Mouse (Mus musculus) thymus, adult 2 months (tissue): ENCODE measurements around the gene Ccdc34. TPM values are rescaled to one million over a fixed set of nuclear protein-coding genes. Genes with fewer than 3 reads are reported as not detected.

Experiments
- DNase-seq: peaks from one replicate; pipeline ENCODE4 v3.0.0; 2021
- H3K27ac ChIP-seq: fragments of 200-500 bp; 2 replicates; pipeline ENCODE4 v1.5.1; 2012; ENCODE audit warnings: low read length, control low read depth; ENCODE audit not compliant: control insufficient read depth, insufficient read depth
- H3K27me3 ChIP-seq: fragments of 200-500 bp; 2 replicates; pipeline ENCODE4 v1.6.1; 2012; ENCODE audit warnings: mild to moderate bottlenecking, low read length, moderate library complexity, mixed read lengths; ENCODE audit not compliant: control insufficient read depth, insufficient read depth
- H3K36me3 ChIP-seq: fragments of 200-500 bp; 2 replicates; pipeline ENCODE4 v1.6.1; 2012; ENCODE audit warnings: mild to moderate bottlenecking, low read length, moderate library complexity; ENCODE audit not compliant: control insufficient read depth, insufficient read depth
- H3K4me1 ChIP-seq: fragments of 200-500 bp; replicated peaks from 2 replicates; pipeline ENCODE4 v1.6.1; 2012; ENCODE audit warnings: low read length; ENCODE audit not compliant: control insufficient read depth, insufficient read depth
- H3K4me3 ChIP-seq: fragments of 200-500 bp; 2 replicates; pipeline ENCODE4 v1.5.1; 2012; ENCODE audit warnings: mild to moderate bottlenecking, low read length, control low read depth, moderate library complexity; ENCODE audit not compliant: control insufficient read depth, insufficient read depth
- CTCF ChIP-seq: fragments of 200-500 bp; IDR thresholded peaks from 2 replicates; pipeline ENCODE4 v1.5.1; 2012; ENCODE audit warnings: mild to moderate bottlenecking, control low read depth, low read length, moderate library complexity, borderline replicate concordance; ENCODE audit not compliant: control insufficient read depth, poor library complexity, insufficient read depth; ENCODE audit errors: extremely low read depth
- POLR2A ChIP-seq: fragments of 200-500 bp; IDR thresholded peaks from 2 replicates; pipeline ENCODE4 v1.6.1; 2012; ENCODE audit warnings: mild to moderate bottlenecking, low read length, control low read depth, moderate library complexity; ENCODE audit not compliant: control insufficient read depth, poor library complexity, insufficient read depth; ENCODE audit errors: extremely low read depth
- WGBS: fragments of 180-500 bp; shearing (Covaris S2); methylation state at CpG from one replicate; pipeline ENCODE4 v1.1.7; 2018; 5-methylcytosine and 5-hydroxymethylcytosine counted together
- polyA plus RNA-seq: library from polyadenylated mRNA; depleted of rRNA; stranded (reverse); fragments of >200 nt; gene quantifications from 2 replicates; pipeline ENCODE4 v1.2.3, GENCODE M21; 2012

Gene Ccdc34
- polyA plus RNA-seq, 1 experiment, result 17.8 TPM

DNA sequence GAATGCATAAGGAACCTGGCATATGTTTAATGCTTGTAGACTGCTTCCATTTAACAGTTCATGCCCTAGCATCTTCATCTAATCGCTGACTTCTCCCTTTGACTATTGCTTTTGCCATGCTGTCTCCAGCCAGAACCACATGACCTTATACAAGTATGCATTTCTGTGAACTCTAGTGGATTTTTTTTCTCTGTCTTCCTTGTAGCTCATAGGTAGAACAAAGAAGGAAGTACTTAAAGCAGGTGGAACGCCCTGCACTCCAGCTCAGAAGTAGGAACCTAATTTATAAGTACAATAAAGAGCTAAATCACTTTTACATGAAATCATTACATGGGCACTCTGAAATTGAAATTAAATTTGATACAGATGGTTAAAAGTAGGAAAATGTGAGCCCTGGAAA lies 65.4 kb downstream of the Ccdc34 start:
- Histone ChIP-seq H3K4me1 (no peaks in the 10 kb centered on the region), H3K36me3 (no peaks in the 10 kb centered on the region), H3K27me3 (no peaks in the 10 kb centered on the region), H3K27ac (no peak overlapping the region), H3K4me3 (no peak overlapping the region)
- 59% methylated on average over 2 of the region's 2 CpGs for WGBS
- TF ChIP-seq CTCF (no peak), POLR2A (no peak)
- no peak for DNase-seq

- no peak overlapping the region for H3K27ac ChIP-seq
- H3K27me3 ChIP-seq, result no peaks in the 10 kb centered on the region
- H3K4me1 ChIP-seq, result no peaks in the 10 kb centered on the region
- TF ChIP-seq CTCF (no peak), POLR2A (no peak)
- H3K36me3 ChIP-seq, result no peaks in the 10 kb centered on the region
- no peak for DNase-seq
- no peak overlapping the region for H3K4me3 ChIP-seq
- 84% methylated on average over 3 of the region's 3 CpGs for WGBS
Measured at GRCm38 (mm10) chr2:110085701-110086143, 68.1 kb downstream of the Ccdc34 start.

DNA sequence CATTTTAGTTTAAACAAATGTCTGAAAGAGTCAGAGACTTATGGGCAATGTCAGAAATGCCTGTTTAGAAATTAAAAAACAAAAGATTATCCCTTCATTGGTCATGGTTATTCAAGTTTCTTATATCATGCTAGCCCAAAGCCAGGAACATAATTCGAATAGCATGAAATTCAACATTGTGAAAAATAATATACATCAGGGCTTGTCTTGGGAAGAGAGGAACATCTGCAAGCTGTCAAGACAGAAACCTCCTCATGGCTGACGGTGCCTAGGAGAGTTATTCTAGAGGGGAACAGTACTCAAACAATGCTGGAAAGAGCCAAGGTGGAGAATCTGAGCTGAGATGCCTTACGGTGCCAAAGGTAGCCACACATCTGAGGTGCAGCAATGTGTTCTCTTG lies 96.5 kb downstream of the Ccdc34 start:
- no peaks in the 10 kb centered on the region for H3K4me1 ChIP-seq
- H3K27ac ChIP-seq, result no peak overlapping the region
- DNase-seq, result no peak
- H3K4me3 ChIP-seq, result no peak overlapping the region
- H3K36me3 ChIP-seq, result no peaks in the 10 kb centered on the region
- H3K27me3 ChIP-seq, result no peaks in the 10 kb centered on the region
- no peak for TF ChIP-seq POLR2A
- no peak for TF ChIP-seq CTCF
- WGBS, result 90% methylated on average over 3 of the region's 3 CpGs

- no peak for DNase-seq
- TF ChIP-seq CTCF (no peak), POLR2A (no peak)
- Histone ChIP-seq H3K27ac (no peak overlapping the region), H3K4me1 (no peaks in the 10 kb centered on the region), H3K36me3 (no peaks in the 10 kb centered on the region), H3K27me3 (no peaks in the 10 kb centered on the region), H3K4me3 (no peak overlapping the region)
- WGBS, result 89% methylated on average over 2 of the region's 2 CpGs
Measured at GRCm38 (mm10) chr2:110129396-110129795, 111.8 kb downstream of the Ccdc34 start.

DNA sequence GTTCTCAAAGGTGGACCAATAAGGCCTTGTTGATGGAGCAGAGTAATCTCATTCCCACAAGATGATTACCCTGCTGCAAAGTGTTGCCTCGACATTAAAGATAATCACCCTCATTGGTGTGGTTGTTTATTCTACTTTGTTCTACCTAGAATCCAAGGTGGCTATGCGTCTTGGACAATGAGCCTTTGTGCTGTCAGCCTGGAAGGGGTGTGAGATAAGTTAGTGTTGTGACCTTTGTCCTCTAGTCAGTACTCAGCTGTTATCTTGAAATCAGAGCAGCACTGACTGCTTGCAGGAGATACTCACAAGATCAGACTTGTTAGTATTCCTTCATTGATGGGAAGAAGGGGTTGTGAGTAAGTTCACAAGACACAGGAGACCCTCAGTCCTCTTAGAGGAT lies 114.0 kb downstream of the Ccdc34 start:
- 17% methylated on average over 2 of the region's 2 CpGs for WGBS
- Histone ChIP-seq H3K4me3 (no peak overlapping the region), H3K27ac (no peak overlapping the region), H3K27me3 (no peaks in the 10 kb centered on the region), H3K36me3 (no peaks in the 10 kb centered on the region), H3K4me1 (no peaks in the 10 kb centered on the region)
- DNase-seq, result no peak
- no peak for TF ChIP-seq CTCF
- TF ChIP-seq POLR2A, result no peak

- 74% methylated on average over 3 of the region's 3 CpGs for WGBS
- no peaks in the 10 kb centered on the region for H3K27me3 ChIP-seq
- H3K4me3 ChIP-seq, result no peak overlapping the region
- no peak for DNase-seq
- no peaks in the 10 kb centered on the region for H3K4me1 ChIP-seq
- H3K27ac ChIP-seq, result no peak overlapping the region
- H3K36me3 ChIP-seq, result no peaks in the 10 kb centered on the region
- TF ChIP-seq CTCF, result no peak
- TF ChIP-seq POLR2A, result no peak
Measured at GRCm38 (mm10) chr2:110133356-110134115, 115.9 kb downstream of the Ccdc34 start.

DNA sequence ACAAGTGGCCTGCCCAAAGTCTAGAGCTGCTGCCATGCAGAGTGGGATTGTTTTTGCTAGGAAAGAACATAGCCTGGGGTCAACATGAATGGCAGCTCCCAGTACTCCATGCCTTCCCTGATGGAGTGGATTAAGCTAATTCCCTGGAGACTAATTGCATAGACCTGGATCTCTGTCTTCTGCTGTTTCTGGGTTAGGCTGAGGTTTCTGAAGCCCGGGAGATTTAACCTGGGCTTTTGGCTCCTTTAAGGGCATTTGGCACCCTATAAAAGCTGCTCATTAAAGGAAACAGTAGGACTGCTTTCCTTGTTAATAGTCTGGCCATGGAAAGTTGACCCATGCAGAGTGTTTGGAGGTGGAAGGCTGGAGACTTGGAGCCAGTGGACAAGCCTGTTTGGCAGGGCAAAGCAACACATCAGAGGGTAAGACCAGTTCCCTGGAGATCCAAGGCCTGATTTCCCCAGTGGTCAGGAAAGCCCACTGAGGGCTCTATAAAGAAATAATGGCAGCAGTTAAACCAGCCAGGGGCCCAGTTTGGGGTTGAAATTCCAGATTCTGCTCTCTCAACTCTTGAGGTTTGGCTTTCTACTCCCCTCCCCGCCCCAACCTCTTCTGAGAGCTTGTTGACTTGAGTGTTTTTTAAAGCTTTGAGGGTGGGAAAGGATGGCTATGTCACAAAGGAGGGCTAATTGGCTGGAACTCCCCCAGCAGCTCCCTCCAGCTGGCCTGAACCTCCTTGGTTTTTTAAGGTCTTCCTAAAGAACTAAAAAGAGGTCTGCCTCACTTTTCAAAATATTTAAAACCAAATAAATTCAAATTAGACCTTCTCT lies 117.4 kb downstream of the Ccdc34 start:
- Histone ChIP-seq H3K4me3 (no peak overlapping the region), H3K36me3 (no peaks in the 10 kb centered on the region), H3K27ac (no peak overlapping the region), H3K27me3 (no peaks in the 10 kb centered on the region), H3K4me1 (no peaks in the 10 kb centered on the region)
- 46% methylated on average over 2 of the region's 2 CpGs for WGBS
- DNase-seq, result no peak
- TF ChIP-seq POLR2A, result no peak
- no peak for TF ChIP-seq CTCF
